Mouse (Mus musculus) olfactory bulb, adult 2 months (tissue): ENCODE results near the gene Saa3.

ENCODE experiments used
- CTCF ChIP-seq: fragments of 200-500 bp; IDR thresholded peaks from 2 replicates; pipeline ENCODE4 v1.5.1; 2012; ENCODE audit warnings: low read depth, mild to moderate bottlenecking, low read length, moderate library complexity; ENCODE audit not compliant: insufficient read depth
- POLR2A ChIP-seq: fragments of 200-500 bp; IDR thresholded peaks from 2 replicates; pipeline ENCODE4 v1.6.1; 2012; ENCODE audit warnings: mild to moderate bottlenecking, low read depth, low read length, moderate library complexity; ENCODE audit not compliant: insufficient read depth

DNA sequence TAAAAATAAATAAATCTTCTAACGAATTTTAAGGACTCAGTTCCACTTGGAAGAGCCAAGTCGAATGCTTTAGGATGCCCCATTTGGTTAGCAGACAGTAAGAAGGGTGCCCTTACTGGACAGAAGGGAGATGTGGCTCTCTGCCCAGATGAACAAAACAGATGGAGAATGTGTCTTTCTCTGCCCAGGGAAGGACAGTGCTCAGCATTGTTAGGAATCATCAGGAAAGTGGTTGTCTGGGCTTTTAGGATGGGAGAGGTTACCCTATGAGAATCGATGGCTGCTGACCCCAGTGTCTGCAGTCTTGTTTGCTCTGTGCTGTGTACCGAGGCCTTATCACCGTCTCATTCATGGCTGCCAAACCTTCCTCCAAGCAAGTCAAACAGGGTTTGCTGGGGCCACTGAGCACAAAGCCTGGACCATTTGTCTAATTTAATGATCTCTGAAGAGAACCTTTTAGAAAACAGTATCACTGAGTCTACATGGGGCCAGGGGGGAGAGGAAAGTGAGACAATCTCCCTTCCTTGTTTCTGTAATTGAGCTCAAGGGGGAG, 38.6 kb downstream of the Saa3 start:
- no peak for TF ChIP-seq CTCF
- no peak for TF ChIP-seq POLR2A
